Mouse (Mus musculus) MEL (cell line): ENCODE measurements around the gene Tex22.

Experiments
- CTCF ChIP-seq, 3 experiments: IDR thresholded peaks in 2 of 3; conservative IDR thresholded peaks in 1 of 3; 2 replicates each; pipeline ENCODE4 v1.5.1; 2011 to 2012; ENCODE audit warnings: low read length in 3 of 3, low read depth in 2 of 3, mild to moderate bottlenecking in 2 of 3, improper control_type of control experiment in 1 of 3, inconsistent platforms in 1 of 3, mixed read lengths in 1 of 3, moderate library complexity in 1 of 3; ENCODE audit not compliant: control insufficient read depth in 1 of 3, insufficient read depth in 1 of 3, poor library complexity in 1 of 3, severe bottlenecking in 1 of 3
- HCFC1 ChIP-seq: IDR thresholded peaks from 2 replicates; pipeline ENCODE4 v1.6.1; 2012; ENCODE audit warnings: low read depth, mild to moderate bottlenecking, inconsistent platforms, low read length, improper control_type of control experiment, moderate library complexity
- POLR2AphosphoS5 ChIP-seq: IDR thresholded peaks from 2 replicates; pipeline ENCODE4 v1.6.1; 2012; ENCODE audit warnings: low read depth, borderline replicate concordance, mild to moderate bottlenecking, inconsistent platforms, low read length, moderate library complexity, mixed read lengths
- RCOR1 ChIP-seq: IDR thresholded peaks from 2 replicates; pipeline ENCODE4 v1.6.1; 2012; ENCODE audit warnings: low read depth, mild to moderate bottlenecking, inconsistent platforms, low read length, improper control_type of control experiment

GRCm38 (mm10) chr12:113103846-113104451 lies 29.6 kb downstream of the Tex22 start:
- TF ChIP-seq CTCF (IDR thresholded peaks at IDR 0.05 in 2 of 3, conservative IDR thresholded peaks at IDR 0.05 in 1 of 3; ENCODE audit: control insufficient read depth in 1 of 3, insufficient read depth in 1 of 3, low read depth in 2 of 3, low read length in 3 of 3, poor library complexity in 1 of 3, severe bottlenecking in 1 of 3) (peak in 1 of 3 experiments; percentile 64; a peak in 2 of 6 replicates), HCFC1 (no peak), RCOR1 (no peak), POLR2AphosphoS5 (no peak)
